Mouse (Mus musculus): Measurements from ENCODE around the gene Slc38a8.
A peak's percentile ranks its signal among the peaks of the same experiment; 100 is the strongest.

DNA sequence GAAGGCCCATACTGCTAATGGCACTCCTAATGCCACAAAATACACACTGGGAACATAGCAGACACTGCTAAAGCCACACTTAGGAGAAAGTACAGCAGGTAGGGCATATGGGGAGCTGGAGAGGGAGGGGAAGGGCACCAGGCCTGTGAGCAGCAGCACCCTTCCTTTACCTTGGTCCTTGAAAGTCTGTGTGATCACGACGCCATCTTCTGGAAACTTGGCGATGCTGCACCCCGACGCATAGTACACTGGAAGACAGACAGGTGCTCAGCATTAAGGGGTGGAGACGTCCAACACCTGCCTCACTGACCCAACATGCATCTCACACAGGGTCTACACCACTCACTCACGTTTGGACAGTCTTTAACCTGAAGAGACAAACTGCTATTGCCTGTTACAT is 18.6 kb upstream of the Slc38a8 start:
- TF ChIP-seq CTCF (IDR thresholded peaks at IDR 0.05; ENCODE audit: extremely low read depth, insufficient read depth, insufficient read length, insufficient replicate concordance) (0 out of 2 replicates have a peak, but pooled peaks have one; percentile 7), POLR2A (IDR thresholded peaks at IDR 0.05; ENCODE audit: low read depth, low read length) (no peak)
